Mouse (Mus musculus): ENCODE data around the gene C530008M17Rik.

Gene C530008M17Rik

DNA sequence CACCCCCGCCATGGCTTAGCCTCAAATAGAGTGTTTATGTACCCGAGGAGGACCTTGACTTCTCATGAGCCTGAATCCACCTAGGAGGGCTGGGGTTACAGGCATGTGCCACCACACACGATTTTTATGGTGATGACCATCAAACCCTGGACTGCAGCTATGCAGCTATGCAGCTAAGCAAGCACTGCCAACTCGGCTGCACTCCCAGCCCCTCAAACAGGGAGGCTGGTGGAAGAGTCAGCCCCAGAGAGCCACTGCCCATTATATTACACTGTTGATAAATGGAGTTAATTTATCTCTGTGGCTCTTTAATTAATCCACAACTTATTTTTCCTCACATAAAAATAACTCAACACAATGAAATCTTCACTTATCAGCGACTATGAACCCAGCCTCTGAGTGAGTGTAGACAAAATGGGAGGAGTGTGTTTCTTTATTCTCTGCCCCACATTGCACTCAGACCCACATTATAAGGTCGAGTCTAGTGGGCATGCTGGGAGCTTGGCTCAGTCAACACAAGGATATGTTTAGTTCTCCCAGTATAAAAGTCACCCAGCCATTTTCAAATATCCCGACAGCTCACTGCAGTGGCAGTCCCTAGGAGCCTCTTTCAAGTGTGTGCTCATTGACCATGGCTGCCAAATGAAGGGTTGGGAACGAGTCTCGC, 117.3 kb downstream of the C530008M17Rik start:
- no peak for DNase-seq (ENCODE audit: low spot score)

DNA sequence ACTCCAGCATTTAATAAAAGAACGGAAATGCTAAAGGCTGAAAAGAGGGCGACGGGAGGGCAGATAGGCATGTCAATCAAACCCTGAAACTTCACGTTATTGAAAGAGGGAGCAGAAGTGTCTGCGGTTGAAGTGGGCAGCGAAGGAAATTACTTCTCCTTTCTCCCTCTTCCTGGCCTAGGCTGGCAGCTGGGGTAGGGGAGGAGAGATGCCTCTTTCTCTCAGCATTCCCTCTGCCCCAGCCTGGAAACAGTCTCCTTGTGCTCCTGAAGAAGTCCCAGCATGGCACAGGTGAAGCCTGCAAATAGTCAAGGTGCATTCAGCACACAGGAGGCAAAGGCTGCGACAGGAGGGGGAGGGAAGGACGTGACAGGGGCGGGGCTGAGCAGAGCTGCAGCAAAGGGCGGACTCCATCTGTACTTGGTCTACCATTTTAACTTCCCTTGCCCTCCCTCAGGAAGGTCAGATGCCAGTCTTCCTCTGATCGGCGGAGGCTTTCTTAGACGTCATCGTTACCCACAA, 122.8 kb downstream of the C530008M17Rik start:
- DNase-seq (ENCODE audit: low spot score), result no peak

GRCm38 (mm10) chr5:76781943-76782342, 125.6 kb downstream of the C530008M17Rik start:
- DNase-seq (ENCODE audit: low spot score), result no peak

DNA sequence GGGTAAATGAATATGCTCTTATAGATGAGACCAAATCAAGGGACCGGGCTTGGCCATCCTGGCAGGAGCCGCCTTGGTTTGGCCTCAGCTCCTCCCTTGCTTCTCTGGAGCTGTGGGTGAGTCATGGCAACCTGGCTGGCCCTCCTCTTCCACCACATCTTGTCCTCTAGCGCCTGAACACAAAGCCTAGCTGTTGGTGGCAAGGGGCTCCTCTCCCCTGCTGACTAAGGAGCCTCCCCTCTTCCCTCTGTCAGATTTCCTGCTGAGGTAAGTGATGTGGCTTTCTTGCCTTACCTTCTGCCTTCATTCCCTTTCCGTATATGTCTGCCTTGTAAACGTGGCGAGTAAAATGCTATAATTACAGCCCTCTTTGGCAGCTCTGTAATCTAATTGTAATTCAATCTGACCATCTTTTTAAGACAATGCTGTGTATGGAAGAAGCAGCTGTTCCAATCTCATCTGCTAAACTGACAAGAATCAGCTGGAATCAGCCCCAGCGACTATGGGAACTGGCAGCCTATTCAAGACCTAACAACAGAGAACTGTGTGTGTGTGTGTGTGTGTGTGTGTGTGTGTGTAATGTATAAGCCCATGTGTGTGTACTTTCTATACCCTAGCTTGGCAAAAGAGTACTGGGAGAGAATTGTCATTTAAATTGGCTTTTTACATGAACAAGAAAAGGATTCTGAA, 126.2 kb downstream of the C530008M17Rik start:
- DNase-seq (ENCODE audit: low spot score), result no peak

- DNase-seq (ENCODE audit: low spot score), result no peak
Observed at GRCm38 (mm10) chr5:76783104-76783441, 126.8 kb downstream of the C530008M17Rik start.

DNA sequence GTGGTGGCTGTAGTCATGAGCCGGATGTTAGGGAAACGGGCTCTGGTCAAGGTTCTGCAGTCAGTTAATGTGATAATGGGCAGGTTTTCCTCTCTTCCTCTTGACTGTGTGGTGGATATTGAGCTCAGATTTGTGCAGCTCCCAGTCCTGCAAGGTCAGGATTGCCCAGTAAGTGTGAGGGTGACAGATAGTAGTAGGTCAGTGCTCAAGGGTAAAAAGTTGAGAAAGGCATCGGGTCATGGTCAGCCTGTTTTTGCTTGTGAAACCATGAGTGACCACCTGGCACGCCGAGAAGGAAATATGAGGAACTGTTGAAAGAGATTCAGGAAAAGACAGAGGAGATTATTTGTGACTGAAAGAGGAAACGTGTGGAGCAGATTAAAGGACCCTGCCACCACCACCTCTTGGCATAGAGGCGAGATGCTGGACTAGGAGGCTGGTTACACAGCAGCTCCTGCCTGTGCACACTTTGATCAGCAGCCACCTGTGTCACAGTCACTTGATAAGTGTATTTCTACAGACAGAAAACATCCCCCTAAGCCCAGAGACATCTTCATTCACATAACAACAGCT, 127.9 kb downstream of the C530008M17Rik start:
- no peak for DNase-seq (ENCODE audit: low spot score)

DNA sequence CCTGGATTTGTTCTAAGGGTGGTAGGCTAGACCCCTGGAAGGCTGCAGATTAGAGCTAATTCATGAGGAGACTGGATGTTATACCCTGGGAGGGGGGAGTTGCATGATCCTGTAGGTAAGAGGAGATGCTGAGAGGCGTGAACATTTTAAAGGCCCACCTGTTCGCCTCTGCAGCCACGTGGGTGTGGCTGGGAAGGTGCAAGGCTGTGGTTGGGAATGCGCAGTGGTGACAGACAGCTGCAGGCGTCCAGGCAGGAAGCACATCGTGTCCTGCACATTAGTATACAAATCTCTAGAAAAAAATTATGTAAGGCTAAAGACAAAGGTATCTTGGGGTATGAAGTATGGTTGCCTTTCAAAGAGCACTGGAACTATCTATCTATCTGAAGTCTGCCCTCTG, 128.7 kb downstream of the C530008M17Rik start:
- DNase-seq (ENCODE audit: low spot score), result no peak

- no peak for DNase-seq (ENCODE audit: low spot score)
Observed at GRCm38 (mm10) chr5:76789881-76790280, 133.6 kb downstream of the C530008M17Rik start.

DNA sequence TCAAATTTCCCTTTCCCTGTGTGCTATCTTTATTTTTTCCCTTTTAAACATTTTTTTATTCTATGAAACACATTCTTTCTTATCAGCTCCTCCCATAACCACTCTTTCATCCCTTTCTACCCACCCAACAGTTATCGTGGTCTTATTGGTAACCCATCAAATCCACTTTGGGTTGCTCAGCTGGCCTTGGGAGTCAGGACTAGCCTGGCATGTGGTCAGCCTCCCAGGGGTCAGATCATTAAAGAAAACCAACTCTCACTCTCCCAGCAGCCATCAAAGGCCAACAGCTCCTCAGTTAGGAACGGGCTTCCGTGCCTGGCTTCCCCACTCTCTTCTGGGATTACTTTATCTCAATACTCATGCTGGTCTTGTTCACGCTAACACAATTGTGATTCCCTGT, 135.0 kb downstream of the C530008M17Rik start:
- no peak for DNase-seq (ENCODE audit: low spot score)

GRCm38 (mm10) chr5:76792720-76793119, 136.4 kb downstream of the C530008M17Rik start:
- DNase-seq (ENCODE audit: low spot score), result no peak

GRCm38 (mm10) chr5:76798043-76798442, 141.7 kb downstream of the C530008M17Rik start:
- no peak for DNase-seq (ENCODE audit: low spot score)

- DNase-seq (ENCODE audit: low spot score), result no peak
Observed at GRCm38 (mm10) chr5:76799471-76799870, 143.2 kb downstream of the C530008M17Rik start.

DNA sequence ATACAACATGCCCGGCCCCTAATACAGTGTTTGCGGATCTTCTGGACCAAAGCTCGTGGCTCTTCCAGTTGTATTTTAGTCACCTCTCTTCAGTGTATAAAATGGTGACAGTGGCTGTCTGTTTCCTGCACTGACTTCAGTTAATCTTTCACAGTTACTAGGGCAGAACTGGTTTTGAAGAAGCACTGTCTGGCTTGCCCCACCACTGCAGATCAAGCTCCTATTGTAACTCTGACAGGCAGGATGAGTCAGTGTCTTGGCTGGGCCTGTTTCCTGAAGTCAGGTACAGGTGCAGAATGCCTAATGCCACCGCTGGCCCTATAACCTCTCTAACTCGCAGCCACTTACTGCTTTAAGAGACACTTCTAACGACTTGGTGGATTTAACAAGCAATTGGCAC, 152.7 kb downstream of the C530008M17Rik start:
- DNase-seq (ENCODE audit: low spot score), result no peak

DNA sequence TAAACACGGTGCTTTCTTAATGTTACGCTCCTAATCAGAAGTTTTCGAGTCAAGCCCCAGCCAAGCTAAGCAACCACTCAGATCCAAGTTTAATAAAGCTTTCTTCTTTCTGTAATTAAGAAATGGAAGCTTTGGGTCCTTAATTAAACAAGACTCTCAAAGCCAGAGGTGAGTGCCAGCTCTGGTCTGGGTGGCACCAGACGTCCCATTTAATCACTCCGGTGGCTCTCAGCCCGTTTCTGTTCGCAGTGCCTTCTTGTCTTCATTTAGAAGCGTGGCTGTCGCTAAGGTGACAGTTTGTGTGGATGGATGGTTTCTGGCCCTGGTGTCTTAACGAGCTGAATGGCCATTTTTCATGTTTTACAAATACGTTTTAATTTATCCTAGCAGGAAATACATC, 158.7 kb downstream of the C530008M17Rik start:
- DNase-seq (ENCODE audit: low spot score), result no peak

GRCm38 (mm10) chr5:76815786-76816455, 159.6 kb downstream of the C530008M17Rik start:
- no peak for DNase-seq (ENCODE audit: low spot score)

DNA sequence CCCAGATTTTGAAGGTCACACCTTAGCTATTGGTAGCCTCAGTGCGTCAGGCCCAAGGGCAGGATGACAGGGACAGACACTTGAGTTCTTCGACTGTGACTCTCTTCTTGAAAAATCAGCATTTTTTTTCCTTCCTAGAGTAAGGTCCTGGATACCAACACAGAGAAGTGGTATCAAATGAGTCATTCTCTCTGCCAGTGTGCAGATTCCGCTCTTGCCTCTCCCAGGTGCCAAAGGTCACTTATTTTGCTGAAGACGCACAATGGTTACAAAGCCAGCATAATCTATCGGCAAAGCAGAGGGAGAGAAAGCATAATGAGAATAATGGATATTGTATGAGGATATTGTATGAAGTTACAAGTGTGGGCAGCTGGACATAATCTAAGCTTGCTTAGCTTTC, 160.4 kb downstream of the C530008M17Rik start:
- no peak for DNase-seq (ENCODE audit: low spot score)

DNA sequence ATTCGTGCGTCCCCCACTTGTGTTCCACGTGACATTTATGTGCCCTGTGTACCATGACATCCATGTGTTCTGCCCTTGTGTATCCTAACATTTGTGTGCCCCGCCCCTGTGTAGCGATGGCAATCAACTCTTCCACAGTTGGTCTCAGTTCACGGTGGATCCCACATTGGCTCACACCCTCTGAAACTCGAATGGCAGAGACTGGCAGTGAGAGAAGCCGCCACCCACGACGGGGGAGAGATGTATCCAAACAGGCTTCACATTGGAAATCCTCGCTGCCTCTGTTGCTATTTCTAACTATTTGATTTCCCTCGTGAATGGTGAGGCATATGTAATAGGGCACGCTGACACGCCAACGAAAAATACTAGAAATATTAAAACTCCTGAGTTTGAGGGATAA, 161.4 kb downstream of the C530008M17Rik start:
- DNase-seq (ENCODE audit: low spot score), result no peak

- DNase-seq (ENCODE audit: low spot score), result no peak
Observed at GRCm38 (mm10) chr5:76818807-76819206, 162.5 kb downstream of the C530008M17Rik start.

DNA sequence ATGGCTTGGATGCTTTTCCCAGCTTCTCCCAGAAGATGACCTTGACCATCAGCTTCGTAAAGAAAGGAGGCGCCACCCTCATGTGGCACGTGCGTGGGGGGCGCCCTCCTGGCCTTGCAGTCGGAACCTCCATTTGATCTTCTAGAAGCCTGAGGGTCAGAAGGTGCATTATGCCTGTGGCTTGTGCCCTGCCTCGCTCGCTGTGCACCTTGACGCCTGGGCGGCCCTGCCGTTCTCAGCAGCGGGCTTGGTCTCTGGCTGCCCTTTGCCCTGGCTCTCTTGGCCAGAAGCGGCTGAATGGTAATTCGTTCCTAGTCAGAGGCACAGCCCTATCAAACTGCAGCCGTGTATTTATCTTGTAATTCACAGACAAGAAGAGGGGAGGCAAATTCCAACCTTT, 165.8 kb downstream of the C530008M17Rik start:
- no peak for DNase-seq (ENCODE audit: low spot score)

DNA sequence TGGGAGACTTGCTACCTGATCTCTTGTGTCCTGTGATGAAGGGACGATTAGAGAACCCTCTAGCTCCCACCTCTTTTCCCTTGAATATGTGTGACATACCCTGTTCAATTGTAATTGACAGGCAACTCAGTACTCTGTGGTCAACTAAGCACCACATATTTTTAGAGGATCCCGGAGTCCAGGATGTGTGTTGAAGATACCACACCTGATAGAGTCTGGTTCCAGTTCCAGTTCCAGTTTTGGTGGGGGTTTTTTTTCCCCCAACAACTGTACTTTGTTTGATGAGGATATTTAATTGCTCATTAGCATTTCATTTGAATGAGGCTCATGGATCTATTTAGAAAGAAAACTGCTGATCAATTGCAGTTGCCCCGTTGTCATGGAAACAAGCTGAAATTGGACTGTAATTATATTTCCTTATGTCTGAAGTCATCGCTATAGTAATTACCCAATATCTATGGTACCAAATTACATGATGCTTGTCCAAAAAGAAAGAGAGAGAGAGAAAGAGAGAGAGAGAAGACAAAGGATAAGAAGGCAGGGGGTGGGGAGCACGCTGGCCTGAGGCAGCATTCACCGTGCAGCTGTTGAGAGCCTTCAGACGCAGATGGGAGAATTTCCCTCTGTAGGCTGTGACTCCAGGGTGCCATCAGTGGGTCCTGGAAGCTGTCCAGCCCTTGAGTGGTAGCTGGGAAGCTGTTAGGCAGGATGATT, 172.4 kb downstream of the C530008M17Rik start:
- no peak for DNase-seq (ENCODE audit: low spot score)

- DNase-seq (ENCODE audit: low spot score), result no peak
Observed at GRCm38 (mm10) chr5:76832529-76833210, 176.4 kb downstream of the C530008M17Rik start.

GRCm38 (mm10) chr5:76837018-76837417, 180.7 kb downstream of the C530008M17Rik start:
- DNase-seq (ENCODE audit: low spot score), result no peak

Data from ovary, adult 18-20 months (tissue).